In the genomic region with DNA sequence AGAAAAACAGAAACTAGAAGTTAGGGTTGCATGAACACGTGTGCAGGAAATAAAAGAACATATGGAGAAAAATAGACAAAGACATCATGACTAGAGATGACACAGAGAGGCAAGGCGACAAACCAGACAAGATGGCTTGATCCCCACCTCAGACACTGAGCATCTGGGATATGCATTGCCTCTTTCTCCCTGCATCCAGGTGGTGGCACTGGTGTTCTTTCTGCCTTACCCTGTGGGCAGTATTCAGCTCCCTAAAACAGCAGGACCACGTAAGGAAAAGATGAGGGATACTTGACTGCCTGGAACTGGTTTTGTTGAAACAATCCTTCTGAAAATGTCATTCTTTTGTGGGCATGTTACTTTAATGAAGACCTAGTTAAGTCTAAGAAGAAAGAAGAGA, we compare ENCODE assay signal across 8 mouse cellular contexts.
DNase-seq lines count a peak whose midpoint lies in the region; ATAC-seq and TF ChIP-seq lines count a peak whose summit lies in the region.

No protein-coding gene starts in this region.

- no peak for ATAC-seq in megakaryocyte progenitor cell, adult 5-6 weeks (replicated peaks; ENCODE audit: poor library complexity)

- no peak overlapping the region for H3K4me3 ChIP-seq in cerebellum, adult 2 months (replicated peaks; ENCODE audit: insufficient read depth, low read depth, low read length)

- no peaks in the 10 kb centered on the region for H3K4me1 ChIP-seq in cerebellum, adult 2 months (ENCODE audit: control insufficient read depth, insufficient read depth, low read length)

- no peaks in the 10 kb centered on the region for H3K27me3 ChIP-seq in cerebellum, adult 2 months (ENCODE audit: control insufficient read depth, insufficient read depth, low read length)

- no peak for TF ChIP-seq POLR2A in cerebellum, adult 2 months (IDR thresholded peaks at IDR 0.05; ENCODE audit: borderline replicate concordance, insufficient read depth, low read length)

- intact Hi-C loops in left cerebral cortex, postnatal 14 days (cut with DNase I) = loop anchor here (1.0 to 2.0 kb wide), 2 partner anchors 154 to 213 kb away; a partner anchor contains a TSS

- WGBS in cerebellum, adult 2 months = 17% methylated on average over 3 of the region's 3 CpGs

- DNase-seq in cerebellum, adult 2 months = no peak
- DNase-seq in cerebellum, adult 11 months = no peak
- DNase-seq in R1 (ENCODE audit: low read depth, low spot score) = peak; percentile 38
- DNase-seq in forelimb bud, embryonic 11.5 days (ENCODE audit: low read depth, low spot score) = peak; percentile 44
- peak; percentile 45 for DNase-seq in kidney, adult 18-20 months
- peak; percentile 66 to 68 for DNase-seq in left cerebral cortex, postnatal 14 days (ENCODE audit: low spot score in 2 of 2)
- DNase-seq in retina, postnatal 1 day = peak; percentile 67

- TF ChIP-seq CTCF in cerebellum, adult 2 months (IDR thresholded peaks at IDR 0.05; ENCODE audit: borderline replicate concordance, insufficient read depth, low read depth, low read length) = peak; percentile 55; the same call in 1 of the 2 replicates

- no peak overlapping the region for H3K27ac ChIP-seq in cerebellum, adult 2 months (ENCODE audit: insufficient read depth, low read length)

Comparison
In these comparisons a context has a peak if more than half of its experiments do, and no peak if none do; other contexts are left out.
1. DNase-seq: peak in R1 (single experiment), forelimb bud, embryonic 11.5 days (single experiment), kidney, adult 18-20 months (single experiment), left cerebral cortex, postnatal 14 days (2 of 2) and retina, postnatal 1 day (single experiment); none in cerebellum, adult 2 months (0 of 2) and cerebellum, adult 11 months (single experiment).